Mouse (Mus musculus): ENCODE data around the gene Ctnna2.

Gene Ctnna2

DNA sequence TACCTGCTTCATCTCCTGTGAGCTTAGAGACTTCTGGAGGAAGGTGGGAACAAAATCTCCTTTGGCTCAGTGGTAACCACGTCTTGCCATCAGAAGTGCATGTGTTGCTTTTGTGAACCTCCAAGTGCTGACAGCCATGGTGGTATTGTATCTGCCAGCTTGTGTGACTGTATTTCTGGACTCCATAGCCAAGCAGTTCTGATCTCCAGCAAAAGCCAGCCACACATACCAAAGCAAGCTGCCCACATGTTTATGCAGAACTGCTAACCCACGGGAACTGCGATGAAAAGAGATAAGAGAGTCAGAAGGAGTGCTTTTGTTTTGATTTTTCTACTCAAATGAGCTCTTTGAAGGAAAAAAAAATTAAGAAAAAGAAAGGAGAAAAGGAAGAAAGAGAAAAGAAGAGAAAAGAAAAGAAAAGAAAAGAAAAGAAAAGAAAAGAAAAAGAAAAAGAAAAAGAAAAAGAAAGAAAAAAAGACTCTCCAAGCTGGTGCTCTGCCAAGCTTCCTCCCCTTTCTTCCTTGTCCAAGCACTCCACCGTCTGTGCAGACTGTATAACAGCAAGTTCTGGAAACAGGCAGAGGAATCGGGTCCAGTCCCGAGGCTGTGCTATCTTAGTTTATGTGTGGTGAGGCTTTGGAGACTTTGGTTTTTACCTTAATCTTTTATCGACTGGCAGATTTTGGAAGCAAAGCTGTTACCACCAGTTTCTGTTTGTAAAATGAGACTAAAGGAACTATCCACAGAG lies 722.0 kb downstream of the Ctnna2 start:
- no peak for DNase-seq (ENCODE audit: low read depth)

DNA sequence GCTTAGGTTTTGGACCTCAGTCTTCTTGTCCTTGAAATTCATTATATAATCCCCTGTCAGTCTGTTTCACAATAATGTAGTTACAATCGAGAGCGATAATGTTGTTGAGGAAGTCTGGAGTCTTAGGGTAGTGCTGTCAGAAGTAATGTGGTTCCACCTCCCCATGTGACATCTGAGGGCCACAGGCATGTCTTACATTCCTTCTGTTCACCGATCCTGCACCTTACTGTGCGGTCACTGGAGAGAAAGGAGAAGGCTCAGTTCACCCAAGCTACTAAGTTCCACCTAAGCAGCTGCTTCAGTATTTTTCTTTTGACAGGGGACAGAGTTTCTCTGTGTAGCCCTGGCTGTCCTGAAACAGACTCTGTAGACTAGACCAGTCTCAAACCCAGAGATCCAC lies 723.2 kb downstream of the Ctnna2 start:
- DNase-seq (ENCODE audit: low read depth) = no peak

DNA sequence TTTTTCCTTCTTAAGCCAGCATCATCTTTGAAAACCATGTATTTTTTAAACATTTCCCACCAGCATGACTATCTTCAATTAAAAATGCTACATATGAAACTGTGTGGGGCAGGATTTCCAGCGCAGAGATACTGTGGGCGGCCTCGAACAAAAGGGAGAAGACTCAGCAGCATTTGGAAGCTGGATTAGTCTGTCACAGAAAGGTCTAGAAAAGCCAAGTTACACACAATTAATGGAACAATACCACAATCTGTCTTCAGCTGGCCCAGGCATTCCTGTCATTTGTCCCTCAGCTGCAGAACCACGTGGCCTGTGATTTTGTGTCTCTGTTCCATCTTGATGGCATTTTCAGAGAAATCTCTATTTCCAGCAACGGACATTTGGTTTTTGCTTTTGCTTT lies 726.0 kb downstream of the Ctnna2 start:
- no peak for DNase-seq (ENCODE audit: low read depth)

DNA sequence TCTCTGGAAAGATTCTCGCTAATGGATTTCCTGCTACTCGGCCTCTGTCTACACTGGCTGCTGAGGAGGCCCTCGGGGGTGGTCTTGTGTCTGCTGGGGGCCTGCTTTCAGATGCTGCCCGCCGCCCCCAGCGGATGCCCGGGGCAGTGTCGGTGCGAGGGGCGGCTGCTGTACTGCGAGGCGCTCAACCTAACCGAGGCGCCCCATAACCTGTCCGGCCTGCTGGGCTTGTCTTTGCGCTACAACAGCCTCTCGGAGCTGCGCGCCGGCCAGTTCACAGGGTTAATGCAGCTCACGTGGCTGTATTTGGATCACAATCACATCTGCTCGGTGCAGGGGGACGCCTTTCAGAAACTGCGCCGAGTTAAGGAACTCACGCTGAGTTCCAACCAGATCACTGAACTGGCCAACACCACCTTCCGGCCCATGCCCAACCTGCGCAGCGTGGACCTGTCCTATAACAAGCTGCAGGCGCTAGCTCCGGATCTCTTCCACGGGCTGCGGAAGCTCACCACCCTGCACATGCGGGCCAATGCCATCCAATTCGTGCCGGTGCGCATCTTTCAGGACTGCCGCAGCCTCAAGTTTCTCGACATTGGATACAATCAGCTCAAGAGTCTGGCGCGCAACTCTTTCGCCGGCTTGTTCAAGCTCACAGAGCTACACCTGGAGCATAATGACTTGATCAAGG lies 735.8 kb downstream of the Ctnna2 start:
- no peak for DNase-seq (ENCODE audit: low read depth)

DNA sequence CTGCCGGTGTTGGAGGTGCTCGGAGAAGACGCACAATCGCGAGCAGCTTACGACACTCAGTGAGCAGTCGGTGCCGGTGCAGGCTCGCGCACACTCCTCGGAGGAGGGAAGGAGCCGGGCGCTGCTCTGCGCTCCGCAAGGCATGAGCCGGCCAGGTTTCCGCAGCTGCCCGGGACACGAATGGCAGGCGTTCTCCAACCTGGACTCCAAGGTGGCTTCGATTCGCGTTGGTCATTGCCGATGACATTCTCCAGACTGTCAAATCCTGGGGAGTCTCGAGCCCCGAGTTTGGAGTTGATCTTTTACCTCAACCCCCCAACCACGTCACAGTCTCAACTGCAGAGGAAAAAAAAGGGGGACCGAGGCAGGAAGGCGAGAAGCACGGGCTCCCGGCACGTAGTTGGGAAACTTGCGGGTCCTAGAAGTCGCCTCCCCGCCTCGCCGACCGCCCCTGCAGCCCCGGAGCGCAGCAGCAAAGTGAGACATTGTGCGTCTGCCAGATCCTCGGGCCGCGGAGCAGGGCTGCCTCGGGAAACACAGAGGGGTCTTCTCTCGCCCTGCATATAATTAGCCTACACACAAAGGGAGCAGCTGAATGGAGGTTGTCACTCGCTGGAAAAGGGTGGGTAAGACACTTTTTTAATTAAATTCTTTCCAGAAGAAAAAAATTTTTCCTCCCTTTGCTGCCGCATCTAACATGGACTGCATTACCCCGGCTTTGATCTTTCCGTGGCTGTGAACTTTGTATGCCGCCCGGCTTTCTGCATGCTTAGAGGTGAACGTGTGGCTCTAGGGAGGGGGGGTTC lies 736.7 kb downstream of the Ctnna2 start, which contains the start of gene Lrrtm1:
Gene Lrrtm1 (plus strand): TSS at position 89 of the 806 bp plus-strand sequence.
- no peak for DNase-seq (ENCODE audit: low read depth)

DNA sequence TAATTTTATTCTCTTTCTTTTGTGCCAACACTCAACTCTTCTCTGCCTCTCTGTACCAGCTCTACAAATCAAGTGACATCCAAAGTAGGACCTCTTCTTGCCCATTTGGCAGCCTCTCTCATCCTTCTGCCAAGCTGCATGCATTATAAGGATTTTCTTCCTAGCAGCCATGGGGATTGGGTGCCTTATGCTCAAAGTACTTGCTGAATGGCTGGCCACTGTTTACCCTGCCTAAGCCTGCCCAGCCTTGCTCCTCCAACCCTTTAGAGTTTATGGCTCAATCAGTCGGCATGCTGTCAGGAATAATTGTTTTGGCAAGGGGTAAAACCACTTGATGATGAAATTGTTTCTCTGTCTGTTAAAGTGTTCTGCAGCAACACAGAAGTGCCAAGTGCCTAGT lies 739.1 kb downstream of the Ctnna2 start:
- DNase-seq (ENCODE audit: low read depth) = no peak

DNA sequence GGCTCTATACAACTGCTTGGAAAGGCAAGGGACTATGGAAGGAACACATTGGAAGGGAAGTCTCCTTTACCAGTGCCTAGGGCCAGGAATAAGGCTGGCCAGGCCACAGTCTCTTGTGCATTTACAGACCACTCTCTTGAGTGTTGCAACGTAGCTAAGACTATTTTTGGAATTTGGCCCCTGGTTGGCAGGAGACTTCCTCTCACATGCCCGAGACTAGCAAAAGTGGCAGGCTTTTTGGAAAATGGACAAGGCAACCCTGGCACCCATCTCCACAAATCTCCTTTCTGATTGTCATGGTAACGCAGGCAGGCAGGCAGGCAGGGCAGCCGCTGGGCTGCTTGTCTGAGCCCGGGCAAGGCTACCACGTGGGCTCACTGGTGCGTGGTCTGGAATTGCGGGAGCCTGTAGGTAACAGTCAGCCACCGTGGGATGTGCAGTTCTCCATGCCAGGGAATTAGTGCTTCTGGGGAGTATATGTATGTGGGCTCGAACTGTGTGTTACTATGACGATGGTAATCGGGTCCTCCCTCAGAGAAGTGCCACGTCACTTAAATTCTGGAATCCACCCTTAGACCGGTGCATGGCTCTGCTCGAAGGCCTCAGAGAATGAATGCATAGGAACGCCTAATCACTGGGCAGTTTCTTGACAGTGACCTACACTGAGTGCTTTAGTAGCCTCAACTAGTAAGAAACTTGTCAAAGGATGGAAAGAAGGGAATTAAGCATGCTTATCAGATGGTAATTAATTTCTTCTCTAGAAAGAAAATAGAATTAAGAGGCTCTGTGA lies 756.5 kb downstream of the Ctnna2 start:
- DNase-seq (ENCODE audit: low read depth) = no peak

DNA sequence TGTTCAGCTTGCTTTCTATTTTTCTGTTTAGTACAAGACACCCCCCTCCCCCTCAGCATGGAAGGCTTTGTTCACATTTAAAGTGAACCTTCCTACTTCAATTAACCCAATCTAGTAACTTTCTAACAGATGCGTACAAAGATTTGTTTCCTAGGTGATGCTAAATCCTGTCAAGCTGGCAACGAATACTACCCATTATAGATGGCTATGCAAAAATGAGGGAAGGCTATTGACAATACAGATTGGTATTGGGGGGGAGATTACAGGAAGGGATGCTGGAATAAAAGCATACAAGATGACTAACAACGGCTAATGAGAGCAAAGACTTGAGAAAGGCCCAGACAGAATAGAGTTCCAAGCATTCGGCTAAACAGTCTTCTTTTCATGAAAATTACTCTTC lies 758.7 kb downstream of the Ctnna2 start:
- no peak for DNase-seq (ENCODE audit: low read depth)

DNA sequence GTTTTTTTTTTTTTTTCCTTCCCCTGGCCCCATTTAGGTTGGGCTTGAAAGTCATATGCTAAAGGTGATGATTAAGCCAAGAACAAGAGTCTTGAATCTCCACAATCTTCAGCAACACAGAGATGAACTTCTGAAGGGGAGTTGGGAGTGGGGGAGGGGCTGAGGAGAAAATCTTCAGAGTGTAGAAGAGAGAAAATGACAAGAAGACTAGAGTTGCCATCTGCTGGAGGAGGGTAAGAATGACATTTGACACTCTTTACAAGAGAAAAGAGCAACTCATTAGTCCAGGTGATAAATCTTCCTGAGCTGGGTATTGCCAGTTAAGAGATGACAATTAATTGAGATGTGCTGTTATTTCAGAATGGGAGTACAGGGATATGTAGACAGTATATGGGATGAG lies 760.6 kb downstream of the Ctnna2 start:
- DNase-seq (ENCODE audit: low read depth) = no peak

DNA sequence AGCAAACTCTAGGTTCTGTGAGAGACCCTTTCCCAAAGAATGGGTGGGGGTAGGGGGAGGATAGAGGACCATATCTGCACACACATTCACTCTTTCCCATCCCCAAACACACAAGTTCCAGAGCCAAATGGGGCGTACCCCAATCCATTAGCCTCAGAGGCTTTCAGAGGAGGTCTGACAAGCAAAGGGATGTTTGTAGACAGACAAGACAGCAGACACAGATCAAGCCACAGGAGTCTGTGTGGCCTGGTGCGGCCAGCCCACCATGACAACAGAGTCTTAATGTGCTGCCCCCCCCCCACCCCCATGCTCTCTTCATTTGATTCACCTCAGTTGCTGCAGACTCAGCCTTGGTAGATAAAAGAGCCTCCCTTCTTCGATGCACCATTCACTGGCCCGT lies 764.2 kb downstream of the Ctnna2 start:
- no peak for DNase-seq (ENCODE audit: low read depth)

DNA sequence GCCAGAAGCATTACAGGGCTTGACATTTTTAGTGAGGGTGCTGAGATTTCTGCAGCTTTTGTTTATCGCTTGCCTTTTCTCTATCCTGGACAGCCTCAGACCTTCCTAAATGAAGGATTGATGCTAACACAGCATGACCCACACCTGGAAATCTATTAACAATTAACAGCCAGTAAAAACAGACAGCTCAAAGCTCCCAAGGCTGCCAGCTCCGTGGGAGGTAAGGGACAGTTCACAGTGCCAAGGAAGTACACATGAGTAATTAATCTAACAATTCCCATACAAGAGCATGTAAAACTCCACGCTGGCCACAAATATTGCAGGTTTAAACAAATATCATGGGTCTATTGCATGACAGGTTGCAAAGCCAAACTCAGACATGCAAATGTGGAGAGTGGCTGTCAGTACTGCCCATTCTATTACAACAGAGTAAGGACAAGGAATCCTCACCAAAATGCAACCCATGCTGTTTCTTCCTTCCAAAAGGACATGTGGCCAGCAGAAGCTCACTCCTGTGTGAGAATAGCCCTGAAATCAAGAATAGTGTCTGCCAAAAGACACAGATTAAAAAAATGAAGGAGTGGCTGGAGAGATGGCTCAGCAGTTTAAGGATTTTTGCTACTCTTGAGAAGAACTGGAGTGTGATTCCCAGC lies 765.6 kb downstream of the Ctnna2 start:
- no peak for DNase-seq (ENCODE audit: low read depth)

DNA sequence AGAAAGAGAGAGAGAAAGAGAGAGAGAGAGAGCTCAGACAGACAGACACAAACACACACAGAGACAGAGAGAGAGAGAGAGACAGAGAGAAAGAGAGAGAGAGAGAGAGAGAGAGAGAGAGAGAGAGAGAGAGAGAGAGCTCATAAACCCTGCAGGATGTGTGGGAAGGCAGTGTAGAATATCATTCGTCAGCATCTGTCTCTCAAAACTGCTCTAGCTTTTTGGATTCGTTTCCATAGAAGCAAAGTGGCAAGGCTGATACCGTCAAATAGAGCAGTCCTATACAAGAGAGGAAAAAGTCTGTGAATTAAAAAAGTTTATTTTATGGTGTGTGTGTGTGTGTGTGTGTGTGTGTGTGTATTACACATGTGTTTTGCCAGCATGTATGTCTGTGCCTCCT lies 769.6 kb downstream of the Ctnna2 start:
- no peak for DNase-seq (ENCODE audit: low read depth)

DNA sequence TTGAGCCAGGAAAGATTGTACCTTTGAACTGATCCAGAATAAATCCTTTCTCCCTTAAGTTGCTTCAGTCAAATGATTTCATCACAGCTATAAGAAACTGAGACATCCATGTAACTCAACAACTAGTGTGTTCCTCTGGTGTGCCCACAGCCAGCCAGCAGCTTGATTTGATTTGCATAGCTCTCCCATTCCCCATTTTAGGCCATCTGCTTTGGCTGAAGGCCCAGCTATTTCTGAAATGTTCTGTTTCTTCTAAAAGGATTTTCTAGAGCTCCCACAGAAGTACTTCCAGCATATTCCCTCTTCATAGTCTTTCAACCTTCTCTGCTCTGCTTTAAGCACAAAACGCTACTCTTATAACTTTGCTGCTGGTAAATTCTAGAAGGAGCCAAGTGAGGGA lies 770.3 kb downstream of the Ctnna2 start:
- no peak for DNase-seq (ENCODE audit: low read depth)

DNA sequence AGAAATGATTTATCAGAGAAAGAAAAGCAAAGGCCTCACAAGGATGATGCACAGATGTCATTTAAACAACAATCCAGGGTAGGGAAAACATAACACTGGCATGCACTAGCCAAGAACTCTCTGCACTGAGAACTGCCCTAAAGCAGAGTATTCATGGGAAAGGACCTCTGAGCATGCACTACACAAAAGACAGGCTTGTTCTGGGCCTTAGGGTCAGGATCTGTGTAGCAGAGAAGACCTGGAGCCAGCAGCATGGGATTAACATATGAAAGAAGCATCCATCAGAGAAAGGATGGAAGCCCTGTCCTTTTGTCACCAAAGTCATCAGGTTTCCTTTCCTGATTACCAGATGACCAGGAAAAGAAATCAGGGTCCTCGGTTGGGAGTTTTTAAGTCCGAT lies 780.1 kb downstream of the Ctnna2 start:
- DNase-seq (ENCODE audit: low read depth) = no peak

DNA sequence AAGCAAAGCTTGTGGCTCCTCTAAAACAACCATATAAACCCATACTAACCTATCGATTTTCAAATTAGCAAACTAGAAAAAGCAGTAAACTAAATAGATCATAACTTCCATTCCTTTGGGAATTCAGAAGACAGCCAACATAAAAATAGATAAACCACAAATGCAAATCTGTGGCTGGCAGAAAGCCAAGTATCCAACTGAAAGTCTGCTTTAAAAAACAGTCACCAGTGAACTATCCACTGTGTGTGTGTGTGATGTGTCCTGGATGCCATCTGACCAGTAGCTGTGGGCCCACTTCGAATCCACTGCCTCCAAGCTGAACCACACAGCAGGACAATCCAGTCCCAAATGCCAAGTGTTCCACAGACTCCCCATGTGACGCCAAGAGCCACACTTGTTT lies 782.8 kb downstream of the Ctnna2 start:
- DNase-seq (ENCODE audit: low read depth) = no peak

DNA sequence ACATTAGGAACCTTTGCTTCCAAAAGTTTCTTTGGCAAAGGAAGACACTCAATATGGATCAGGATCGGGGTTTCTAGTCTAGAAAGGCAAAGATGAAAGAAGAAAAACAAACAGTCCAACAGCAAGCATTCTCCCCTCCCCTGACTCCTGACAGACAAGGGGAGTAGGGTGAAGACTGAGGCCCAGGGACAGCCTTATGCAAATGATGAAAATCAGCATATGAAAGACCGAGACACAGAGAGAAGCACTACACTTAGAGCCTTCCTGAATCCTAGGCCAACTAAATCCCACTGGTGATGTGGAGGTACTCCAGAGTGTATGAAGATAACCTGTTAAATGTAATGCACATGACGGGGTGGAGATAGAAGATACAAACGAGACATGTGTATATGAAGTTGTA lies 787.9 kb downstream of the Ctnna2 start:
- DNase-seq (ENCODE audit: low read depth) = no peak

DNA sequence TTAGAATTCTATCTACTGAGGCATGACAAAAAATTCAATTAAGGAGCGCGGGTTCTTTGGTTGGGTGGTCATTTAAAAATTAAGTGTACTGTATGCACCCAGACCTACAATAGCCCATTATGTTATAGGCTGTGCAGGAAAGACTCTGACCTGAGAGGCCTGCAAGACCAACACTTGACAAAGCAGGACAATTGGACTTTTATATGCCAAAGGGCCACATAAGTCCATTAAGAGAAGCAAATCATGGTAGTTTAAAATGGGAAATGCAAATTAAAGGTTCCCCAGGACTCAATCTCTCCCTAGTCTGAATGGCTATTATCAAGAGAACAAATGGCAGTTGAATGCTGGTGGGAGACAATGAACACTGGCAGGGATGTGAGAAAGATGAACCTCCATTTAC lies 790.9 kb downstream of the Ctnna2 start:
- DNase-seq (ENCODE audit: low read depth) = no peak

DNA sequence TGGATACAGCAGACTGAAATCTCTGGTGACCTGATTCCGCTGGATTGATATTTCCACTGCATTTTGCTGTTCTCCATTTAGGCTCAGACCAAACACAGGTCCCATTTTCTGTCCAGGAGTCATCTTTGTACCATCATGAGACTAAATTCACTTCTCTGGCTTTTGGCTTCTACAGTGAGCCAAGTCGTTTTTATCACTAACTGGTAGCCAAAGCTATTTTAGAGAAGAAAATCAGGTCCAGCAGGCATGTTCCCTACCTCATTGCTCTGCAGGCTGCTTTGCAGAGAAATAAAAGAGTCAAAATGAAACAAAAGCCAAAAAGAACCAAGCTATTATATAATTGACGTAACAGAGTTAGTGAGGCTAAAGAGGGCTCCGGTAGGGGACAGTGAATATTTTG lies 793.7 kb downstream of the Ctnna2 start:
- no peak for DNase-seq (ENCODE audit: low read depth)

DNA sequence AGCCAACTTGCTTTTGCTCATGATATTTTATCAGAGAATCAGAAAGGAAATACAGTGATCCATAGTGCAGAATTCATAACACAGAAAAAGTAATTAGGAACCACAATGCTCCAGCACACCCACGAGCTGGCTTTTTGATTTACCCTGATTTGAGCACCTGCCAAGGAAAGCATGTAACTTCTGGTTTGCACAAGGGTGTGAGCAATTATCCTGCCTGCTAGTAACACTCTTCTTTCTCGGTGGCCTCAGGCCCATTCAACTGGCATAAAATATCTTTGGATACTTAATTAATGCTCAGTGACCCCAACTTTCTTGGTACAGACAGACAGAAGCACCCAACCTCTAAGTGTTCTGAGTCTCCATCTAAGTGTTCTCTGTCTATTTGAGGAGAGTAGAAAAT lies 794.6 kb downstream of the Ctnna2 start:
- no peak for DNase-seq (ENCODE audit: low read depth)

DNA sequence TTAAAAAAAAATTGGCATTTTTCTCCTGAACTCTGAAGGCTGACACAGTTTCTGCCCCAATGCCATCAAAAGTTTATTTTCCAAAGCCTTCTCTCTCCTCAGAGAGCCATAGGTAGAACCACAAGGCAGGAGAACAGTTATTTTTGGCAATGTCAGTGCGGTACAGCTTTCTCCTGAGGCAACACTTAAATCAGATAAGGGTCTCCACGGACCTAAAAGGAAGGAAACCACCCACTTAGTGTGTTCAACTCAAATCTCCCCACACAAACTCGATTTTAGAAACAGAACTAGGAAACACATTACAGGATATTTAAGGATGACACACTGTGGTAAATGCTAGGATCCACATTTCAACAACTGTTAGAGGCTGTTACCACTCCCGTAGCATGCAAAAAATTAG lies 803.7 kb downstream of the Ctnna2 start:
- no peak for DNase-seq (ENCODE audit: low read depth)

DNA sequence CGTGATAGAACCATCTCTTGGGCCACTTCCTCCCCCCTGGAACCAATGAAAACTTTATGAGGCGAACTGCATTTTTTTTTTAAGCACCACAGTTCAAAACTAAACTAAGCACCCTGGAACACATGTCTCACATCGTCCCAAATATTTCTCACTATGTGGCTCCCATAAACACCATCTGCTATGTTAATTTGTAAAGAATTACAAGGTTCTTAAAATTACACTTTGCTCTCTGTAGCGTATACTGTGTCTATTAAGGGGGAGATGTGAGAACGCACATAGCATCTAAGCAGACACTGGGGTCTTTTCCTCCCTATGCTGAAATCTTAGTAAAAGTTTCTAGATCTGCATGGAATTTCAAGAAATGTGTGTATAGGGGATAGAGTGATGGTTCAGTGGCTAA lies 822.5 kb downstream of the Ctnna2 start:
- no peak for DNase-seq (ENCODE audit: low read depth)

Data from induced T-regulatory cell, adult 2 months (primary cell).